Mouse (Mus musculus): ENCODE data around the gene Fgfr2. TPM values are rescaled to one million over a fixed set of nuclear protein-coding genes. Genes with fewer than 3 reads are reported as not detected.

Fgfr2 gene
- polyA plus RNA-seq, 1 experiment from 2014 or later: 104 TPM

- Histone ChIP-seq H3K9me3 (no peaks in the 10 kb centered on the region), H3K4me2 (no peak overlapping the region), H3K36me3 (no peaks in the 10 kb centered on the region), H3K27me3 (replicated peaks) (no peaks in the 10 kb centered on the region), H3K4me1 (peaks cover 26% of the 10 kb centered on the region), H3K27ac (peak overlapping the region; percentile 76), H3K9ac (no peak overlapping the region), H3K4me3 (replicated peaks) (no peak overlapping the region)
- 92% methylated on average over 4 of the region's 4 CpGs for WGBS
- ATAC-seq (ENCODE audit: insufficient read depth, low FRiP score, low read depth): no peak
These were observed 2157.8 kb downstream of the Fgfr2 start for GRCm38 (mm10) chr7:130965396-130965795.

- peak; percentile 44; the same call in 1 of the 2 replicates for ATAC-seq (ENCODE audit: insufficient read depth, low FRiP score, low read depth)
- peak overlapping the region; percentile 76; the same call in 1 of the 2 replicates for H3K27ac ChIP-seq
These were observed 2158.5 kb downstream of the Fgfr2 start for GRCm38 (mm10) chr7:130964686-130965085.

DNA sequence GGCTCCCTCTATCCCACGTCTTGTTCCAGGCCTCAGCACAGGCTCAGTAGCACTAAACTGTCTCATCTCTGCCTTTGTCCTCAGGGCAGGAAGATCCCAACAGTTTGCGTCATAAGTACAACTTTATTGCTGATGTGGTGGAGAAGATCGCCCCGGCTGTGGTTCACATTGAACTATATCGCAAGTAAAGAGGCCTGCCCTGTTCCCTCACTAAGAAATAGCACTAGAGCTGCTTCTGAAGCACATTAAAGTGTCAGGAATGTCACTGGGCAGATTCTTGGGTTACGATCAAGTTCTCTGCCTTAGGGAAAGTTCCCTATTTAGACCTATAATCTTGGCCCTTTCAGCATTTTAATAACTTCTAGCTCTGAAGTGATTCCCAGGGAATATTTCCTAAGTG, 2161.7 kb downstream of the Fgfr2 start:
- H3K27ac ChIP-seq: no peak overlapping the region
- no peaks in the 10 kb centered on the region for H3K27me3 ChIP-seq (replicated peaks)
- no peak overlapping the region for H3K9ac ChIP-seq
- H3K36me3 ChIP-seq: no peaks in the 10 kb centered on the region
- H3K4me2 ChIP-seq: no peak overlapping the region
- WGBS: 73% methylated on average over 6 of the region's 6 CpGs
- no peak for ATAC-seq (ENCODE audit: insufficient read depth, low FRiP score, low read depth)
- H3K9me3 ChIP-seq: no peaks in the 10 kb centered on the region
- no peak overlapping the region for H3K4me3 ChIP-seq (replicated peaks)
- peaks cover 30% of the 10 kb centered on the region for H3K4me1 ChIP-seq

More at GRCm38 (mm10) chr7:130964686-130965085, 2158.5 kb downstream of the Fgfr2 start:
- 33% methylated on average over 5 of the region's 5 CpGs for WGBS
- Histone ChIP-seq H3K9ac (no peak overlapping the region), H3K36me3 (no peaks in the 10 kb centered on the region), H3K4me2 (no peak overlapping the region), H3K4me3 (replicated peaks) (no peak overlapping the region), H3K27me3 (replicated peaks) (no peaks in the 10 kb centered on the region), H3K9me3 (no peaks in the 10 kb centered on the region), H3K4me1 (peaks cover 29% of the 10 kb centered on the region)

DNA sequence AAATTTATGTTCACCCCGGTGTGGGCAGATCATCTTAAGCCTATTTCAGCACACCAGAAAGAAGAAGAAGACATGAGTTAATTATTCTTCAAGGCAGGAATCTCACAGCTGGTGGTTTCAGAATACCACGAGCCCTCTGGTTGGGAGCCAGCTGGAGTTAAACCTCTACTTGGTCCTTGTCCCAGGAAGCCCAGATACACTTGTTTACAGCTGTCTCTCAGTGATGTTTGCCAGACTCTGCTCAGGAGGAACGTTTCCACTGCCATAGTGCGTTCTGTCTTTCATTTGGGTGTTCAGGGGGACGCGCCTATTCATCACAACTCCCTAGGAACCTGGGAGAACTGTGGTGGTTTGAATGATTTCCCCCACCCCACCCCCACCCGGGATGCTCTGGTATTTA, 2163.3 kb downstream of the Fgfr2 start:
- Histone ChIP-seq H3K27ac (peak overlapping the region; percentile 57), H3K4me2 (0 out of 2 replicates have a peak overlapping the region, but pooled peaks have one; percentile 19), H3K9me3 (no peaks in the 10 kb centered on the region), H3K27me3 (replicated peaks) (no peaks in the 10 kb centered on the region), H3K4me1 (peaks cover 22% of the 10 kb centered on the region), H3K4me3 (replicated peaks) (no peak overlapping the region), H3K9ac (no peak overlapping the region), H3K36me3 (no peaks in the 10 kb centered on the region)
- WGBS: 21% methylated on average over 7 of the region's 7 CpGs
- ATAC-seq (ENCODE audit: insufficient read depth, low FRiP score, low read depth): peak; percentile 78; the same call in 1 of the 2 replicates

GRCm38 (mm10) chr7:130958551-130958950, 2164.6 kb downstream of the Fgfr2 start:
- 74% methylated on average over 7 of the region's 7 CpGs for WGBS

GRCm38 (mm10) chr7:130954177-130954601, 2169.0 kb downstream of the Fgfr2 start:
- no peak overlapping the region for H3K9ac ChIP-seq
- no peak overlapping the region for H3K4me3 ChIP-seq (replicated peaks)
- WGBS: 81% methylated on average over 10 of the region's 10 CpGs
- no peak overlapping the region for H3K4me2 ChIP-seq
- H3K27me3 ChIP-seq (replicated peaks): no peaks in the 10 kb centered on the region
- peaks cover 2% of the 10 kb centered on the region for H3K4me1 ChIP-seq
- ATAC-seq (ENCODE audit: insufficient read depth, low FRiP score, low read depth): no peak
- H3K9me3 ChIP-seq: no peaks in the 10 kb centered on the region
- H3K36me3 ChIP-seq: no peaks in the 10 kb centered on the region
- no peak overlapping the region for H3K27ac ChIP-seq

More at GRCm38 (mm10) chr7:130958551-130958950, 2164.6 kb downstream of the Fgfr2 start:
- ATAC-seq (ENCODE audit: insufficient read depth, low FRiP score, low read depth): no peak
- Histone ChIP-seq H3K9me3 (no peaks in the 10 kb centered on the region), H3K4me2 (no peak overlapping the region), H3K27me3 (replicated peaks) (no peaks in the 10 kb centered on the region), H3K36me3 (no peaks in the 10 kb centered on the region), H3K9ac (no peak overlapping the region), H3K4me3 (replicated peaks) (no peak overlapping the region), H3K27ac (no peak overlapping the region), H3K4me1 (peaks cover 17% of the 10 kb centered on the region)

DNA sequence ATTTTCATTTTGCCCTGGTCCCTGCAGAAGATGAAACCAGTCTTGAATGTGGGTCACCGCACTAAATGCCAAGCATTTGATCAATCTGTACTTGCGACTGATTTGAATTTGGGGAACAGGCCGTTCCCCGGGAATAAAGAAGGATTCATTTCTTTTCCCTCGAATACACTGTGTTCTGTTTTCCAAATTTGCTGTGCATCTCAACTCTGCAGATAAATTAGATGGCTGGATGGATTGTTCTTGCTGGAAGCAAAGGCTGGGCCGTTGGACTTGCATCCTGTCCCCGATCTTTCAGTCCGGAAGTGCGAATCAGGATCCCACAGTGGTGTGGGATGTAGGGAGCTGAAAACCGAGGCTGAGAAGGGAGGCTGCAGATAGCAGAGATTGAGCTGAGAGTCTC, 2169.8 kb downstream of the Fgfr2 start:
- no peaks in the 10 kb centered on the region for H3K9me3 ChIP-seq
- H3K36me3 ChIP-seq: no peaks in the 10 kb centered on the region
- H3K9ac ChIP-seq: no peak overlapping the region
- no peak overlapping the region for H3K27ac ChIP-seq
- H3K4me2 ChIP-seq: no peak overlapping the region
- H3K4me1 ChIP-seq: peaks cover 3% of the 10 kb centered on the region; the same call in 1 of the 2 replicates
- 86% methylated on average over 10 of the region's 10 CpGs for WGBS
- H3K27me3 ChIP-seq (replicated peaks): no peaks in the 10 kb centered on the region
- ATAC-seq (ENCODE audit: insufficient read depth, low FRiP score, low read depth): no peak
- no peak overlapping the region for H3K4me3 ChIP-seq (replicated peaks)

- Histone ChIP-seq H3K4me3 (replicated peaks) (no peak overlapping the region), H3K9ac (no peak overlapping the region), H3K36me3 (no peaks in the 10 kb centered on the region), H3K27ac (no peak overlapping the region), H3K4me1 (peaks cover 3% of the 10 kb centered on the region; the same call in 1 of the 2 replicates), H3K9me3 (no peaks in the 10 kb centered on the region), H3K27me3 (replicated peaks) (no peaks in the 10 kb centered on the region), H3K4me2 (no peak overlapping the region)
- WGBS: 87% methylated on average over 5 of the region's 5 CpGs
- ATAC-seq (ENCODE audit: insufficient read depth, low FRiP score, low read depth): no peak
These were observed 2172.1 kb downstream of the Fgfr2 start for GRCm38 (mm10) chr7:130951004-130951403.

DNA sequence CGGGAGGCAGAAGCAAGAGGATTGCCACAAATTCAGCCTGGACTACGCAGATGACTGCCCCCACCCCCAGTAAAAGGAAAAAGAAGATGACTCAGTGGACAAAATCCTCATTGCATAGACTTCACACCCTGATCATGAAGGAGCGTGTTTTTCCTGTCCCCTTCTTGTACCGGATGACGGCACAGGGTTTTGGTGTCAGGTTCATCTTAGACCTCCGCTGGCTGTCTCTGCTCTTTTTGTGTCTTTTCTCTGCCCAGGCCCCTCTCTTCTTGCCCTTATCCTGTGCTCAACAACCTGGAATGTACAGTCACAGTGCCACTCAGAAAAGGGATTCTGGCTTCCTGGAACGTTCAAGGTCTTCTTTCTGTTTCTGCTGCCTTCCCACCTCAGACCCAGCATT, 2172.7 kb downstream of the Fgfr2 start:
- ATAC-seq (ENCODE audit: insufficient read depth, low FRiP score, low read depth): no peak
- H3K4me2 ChIP-seq: no peak overlapping the region
- peaks cover 3% of the 10 kb centered on the region; the same call in 1 of the 2 replicates for H3K4me1 ChIP-seq
- no peaks in the 10 kb centered on the region for H3K27me3 ChIP-seq (replicated peaks)
- no peaks in the 10 kb centered on the region for H3K9me3 ChIP-seq
- H3K36me3 ChIP-seq: no peaks in the 10 kb centered on the region
- H3K9ac ChIP-seq: no peak overlapping the region
- no peak overlapping the region for H3K4me3 ChIP-seq (replicated peaks)
- 91% methylated on average over 7 of the region's 7 CpGs for WGBS
- H3K27ac ChIP-seq: no peak overlapping the region

- no peak overlapping the region for H3K4me2 ChIP-seq
- WGBS: 39% methylated on average over 8 of the region's 8 CpGs
- peak overlapping the region; percentile 44; the same call in 1 of the 2 replicates for H3K27ac ChIP-seq
- H3K4me1 ChIP-seq: peaks cover 3% of the 10 kb centered on the region; the same call in 1 of the 2 replicates
- no peak overlapping the region for H3K4me3 ChIP-seq (replicated peaks)
- no peaks in the 10 kb centered on the region for H3K9me3 ChIP-seq
- no peaks in the 10 kb centered on the region for H3K36me3 ChIP-seq
- no peak overlapping the region for H3K9ac ChIP-seq
- H3K27me3 ChIP-seq (replicated peaks): no peaks in the 10 kb centered on the region
- peak; percentile 42; the same call in 1 of the 2 replicates for ATAC-seq (ENCODE audit: insufficient read depth, low FRiP score, low read depth)
These were observed 2173.8 kb downstream of the Fgfr2 start for GRCm38 (mm10) chr7:130949331-130949751.

DNA sequence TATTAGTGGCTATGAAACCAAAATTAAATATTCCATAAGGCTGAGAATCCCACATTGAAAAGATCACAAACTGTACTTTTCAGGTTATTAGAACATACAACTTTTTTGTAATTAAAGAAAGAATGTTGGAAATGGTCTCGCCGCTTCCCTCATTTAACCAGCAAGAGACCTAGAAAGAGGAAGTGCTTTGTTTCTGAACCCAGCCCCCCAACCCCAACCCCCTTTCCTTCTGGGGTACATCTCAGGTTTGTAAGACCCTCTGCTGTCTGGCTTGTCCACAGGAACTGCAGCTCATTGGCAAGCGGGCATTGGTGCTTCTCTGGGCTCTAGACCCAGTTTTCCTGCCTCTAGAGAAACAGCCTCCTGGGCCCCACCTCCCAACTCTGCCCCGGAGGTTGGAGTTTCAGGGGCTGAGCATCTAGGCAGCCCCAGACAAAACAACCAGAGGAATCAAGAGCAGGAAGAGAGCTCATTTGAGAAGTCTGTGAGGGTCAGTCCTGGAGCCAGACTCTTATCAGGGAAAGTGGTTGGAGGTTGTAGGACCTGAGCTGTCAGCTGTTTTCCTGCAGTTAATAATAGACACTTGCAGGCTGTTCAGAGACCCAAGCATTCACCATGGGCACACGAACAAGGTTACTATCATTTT, 2174.5 kb downstream of the Fgfr2 start:
- H3K9me3 ChIP-seq: no peaks in the 10 kb centered on the region
- no peak overlapping the region for H3K4me2 ChIP-seq
- H3K36me3 ChIP-seq: no peaks in the 10 kb centered on the region
- peaks cover 3% of the 10 kb centered on the region; the same call in 1 of the 2 replicates for H3K4me1 ChIP-seq
- no peaks in the 10 kb centered on the region for H3K27me3 ChIP-seq (replicated peaks)
- no peak overlapping the region for H3K27ac ChIP-seq
- H3K9ac ChIP-seq: no peak overlapping the region
- 52% methylated on average over 5 of the region's 5 CpGs for WGBS
- H3K4me3 ChIP-seq (replicated peaks): no peak overlapping the region
- no peak for ATAC-seq (ENCODE audit: insufficient read depth, low FRiP score, low read depth)

- peaks cover 3% of the 10 kb centered on the region; the same call in 1 of the 2 replicates for H3K4me1 ChIP-seq
- ATAC-seq (ENCODE audit: insufficient read depth, low FRiP score, low read depth): no peak
- no peak overlapping the region for H3K4me3 ChIP-seq (replicated peaks)
- 87% methylated on average over 12 of the region's 12 CpGs for WGBS
- H3K9ac ChIP-seq: no peak overlapping the region
- H3K4me2 ChIP-seq: no peak overlapping the region
- H3K9me3 ChIP-seq: no peaks in the 10 kb centered on the region
- no peaks in the 10 kb centered on the region for H3K27me3 ChIP-seq (replicated peaks)
- no peaks in the 10 kb centered on the region for H3K36me3 ChIP-seq
- H3K27ac ChIP-seq: no peak overlapping the region
These were observed 2176.8 kb downstream of the Fgfr2 start for GRCm38 (mm10) chr7:130946303-130946702.
